Mouse (Mus musculus) heart, postnatal 4 days (tissue): Measurements from ENCODE around the gene Prkcz. TPM values are rescaled to one million over a fixed set of nuclear protein-coding genes. Genes with fewer than 3 reads are reported as not detected.

ENCODE experiments used
- DNase-seq: peaks from one replicate; pipeline ENCODE4 v3.0.0; 2021
- total RNA-seq, 2 experiments: library from RNA; stranded (reverse); gene quantifications; 2 replicates each; pipeline ENCODE4 v1.2.3; 2021

Gene Prkcz
- total RNA-seq, 2 experiments from 2014 or later, result 2.0 to 2.1 TPM

DNA sequence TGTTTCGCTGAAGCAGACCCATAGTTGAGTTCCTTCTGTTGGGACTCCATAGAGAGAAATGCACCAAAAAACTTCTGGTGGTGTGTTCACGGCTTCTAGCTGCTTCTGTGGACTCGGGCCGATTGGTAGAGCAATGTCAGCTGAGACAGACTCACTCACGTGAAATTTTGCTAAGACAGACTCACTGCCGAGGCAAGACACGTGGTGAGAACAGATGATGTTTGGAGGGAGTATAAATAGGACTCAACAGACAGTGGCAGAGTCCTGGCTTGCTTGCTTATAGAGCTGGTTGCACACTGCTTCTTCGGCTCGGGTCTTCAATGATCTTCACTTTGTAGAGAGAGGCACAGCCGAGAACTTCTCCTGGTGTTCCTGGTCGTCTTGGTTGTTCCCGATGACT, 117.9 kb downstream of the Prkcz start:
- DNase-seq, result no peak

GRCm38 (mm10) chr4:155242292-155242691, 118.9 kb downstream of the Prkcz start:
- no peak for DNase-seq

GRCm38 (mm10) chr4:155241789-155242188, 119.4 kb downstream of the Prkcz start:
- DNase-seq, result no peak

GRCm38 (mm10) chr4:155239494-155239893, 121.7 kb downstream of the Prkcz start:
- DNase-seq, result no peak

- DNase-seq, result peak; percentile 56
Measured at GRCm38 (mm10) chr4:155238276-155238675, 122.9 kb downstream of the Prkcz start.

DNA sequence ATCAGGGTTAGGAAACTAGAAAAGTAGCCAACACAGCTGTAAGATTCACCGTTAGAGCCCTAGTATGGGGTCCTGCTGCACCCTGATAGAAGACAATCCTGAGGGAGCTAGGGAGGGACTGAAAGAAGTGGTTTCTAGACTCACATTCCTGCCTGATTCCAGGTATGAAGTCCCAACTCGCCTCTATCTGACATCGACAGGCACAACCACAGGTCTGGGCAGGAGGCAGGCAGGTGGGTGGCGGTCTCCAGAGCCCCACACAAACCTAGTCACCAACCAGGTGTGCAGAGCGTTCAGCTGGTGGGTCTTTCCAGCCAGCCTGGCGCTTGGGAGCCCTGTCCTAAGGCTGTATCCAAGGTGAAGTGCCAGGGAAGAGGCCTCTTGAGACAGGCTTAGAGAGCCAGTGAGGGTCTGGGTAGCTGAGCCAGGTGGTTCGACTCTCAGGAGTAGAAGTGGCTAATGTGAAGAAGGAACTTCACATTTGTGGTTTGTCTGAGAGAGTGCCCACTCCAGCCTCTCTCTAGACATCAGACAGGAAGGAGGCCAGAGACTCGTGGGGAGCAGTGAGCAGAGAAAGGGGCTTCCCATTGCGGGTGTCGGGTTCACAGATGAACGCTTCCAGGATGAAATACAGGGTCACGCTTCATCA, 124.3 kb downstream of the Prkcz start:
- no peak for DNase-seq

GRCm38 (mm10) chr4:155235311-155236119, 125.6 kb downstream of the Prkcz start:
- peak; percentile 96 for DNase-seq

GRCm38 (mm10) chr4:155234371-155235310, 126.5 kb downstream of the Prkcz start:
- DNase-seq, result peak; percentile 62

DNA sequence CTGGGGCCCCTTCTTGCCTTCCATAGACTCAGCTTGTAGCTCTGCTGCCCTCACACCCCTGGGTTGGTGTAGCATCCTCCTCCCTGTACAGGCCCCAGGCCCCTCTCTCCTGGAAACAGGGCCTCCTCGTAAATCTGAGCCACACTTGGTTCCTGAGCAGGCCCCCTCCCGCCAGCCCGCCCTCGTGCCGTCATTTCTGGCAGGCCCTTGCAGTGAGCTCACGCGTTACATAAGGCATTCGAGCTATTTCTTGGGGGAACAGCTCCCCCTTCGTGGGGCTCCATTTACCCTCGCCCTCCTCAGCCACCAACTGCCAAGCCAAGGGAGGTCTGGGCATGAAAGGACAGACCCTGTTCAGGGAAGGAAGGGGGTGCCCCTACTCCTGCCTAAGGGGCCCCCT, 127.3 kb downstream of the Prkcz start:
- peak; percentile 90 for DNase-seq

GRCm38 (mm10) chr4:155228461-155228860, 132.7 kb downstream of the Prkcz start:
- DNase-seq, result no peak

- no peak for DNase-seq
Measured at GRCm38 (mm10) chr4:155227986-155228385, 133.2 kb downstream of the Prkcz start.

- no peak for DNase-seq
Measured at GRCm38 (mm10) chr4:155225918-155226317, 135.2 kb downstream of the Prkcz start.

- DNase-seq, result no peak
Measured at GRCm38 (mm10) chr4:155223594-155224528, 137.3 kb downstream of the Prkcz start.

GRCm38 (mm10) chr4:155222841-155223593, 138.1 kb downstream of the Prkcz start:
- DNase-seq, result peak; percentile 100

GRCm38 (mm10) chr4:155222552-155222840, 138.7 kb downstream of the Prkcz start, which contains the start of gene Ski:
Gene Ski (minus strand): TSS chr4:155222592.
- DNase-seq, result no peak

DNA sequence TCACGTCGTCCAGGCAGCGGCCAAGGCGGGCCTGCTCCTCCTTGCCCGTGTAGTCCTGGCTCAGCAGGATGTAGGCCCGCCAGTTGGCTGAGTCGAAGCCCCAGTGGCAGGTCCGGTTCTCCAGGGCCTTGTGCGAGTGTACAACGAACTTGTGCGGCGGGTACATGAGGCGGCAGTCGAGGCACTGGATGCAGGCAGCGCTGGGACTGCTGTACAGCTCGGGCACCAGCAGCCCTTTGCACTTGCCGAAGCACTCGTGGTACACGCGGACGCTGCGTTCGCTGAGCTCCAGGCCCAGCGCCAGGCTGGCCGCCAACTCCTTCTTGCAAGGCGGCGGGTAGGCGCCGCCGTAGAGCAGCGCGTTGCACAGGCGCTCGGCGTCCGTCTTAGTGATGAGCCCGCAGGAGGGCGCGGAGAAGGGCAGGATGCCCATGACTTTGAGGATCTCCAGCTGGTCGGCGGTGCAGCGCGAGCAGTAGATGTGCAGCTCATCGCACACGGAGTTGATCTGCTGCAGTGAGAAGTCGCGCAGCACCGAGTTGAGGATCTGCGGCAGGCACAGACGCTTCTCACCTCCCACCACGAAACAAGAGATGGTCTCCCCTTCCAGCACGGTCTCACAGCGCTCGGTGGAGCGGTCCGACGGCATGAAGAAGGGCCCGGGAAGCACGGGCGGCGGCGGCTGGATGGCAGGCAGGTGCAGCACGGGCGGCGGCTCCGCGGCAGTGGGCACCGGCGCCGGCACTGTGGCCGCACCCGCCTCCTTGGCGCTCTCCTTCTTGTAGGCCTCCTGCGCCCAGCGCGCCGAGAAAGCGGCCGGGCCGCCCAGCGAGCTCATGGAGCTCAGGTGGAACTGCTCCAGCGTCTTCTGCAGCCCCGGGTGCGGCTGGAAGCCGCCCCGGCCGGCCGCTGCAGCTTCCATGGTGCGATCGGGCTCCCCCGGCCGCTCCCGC, 139.3 kb downstream of the Prkcz start:
- peak; percentile 76 for DNase-seq

DNA sequence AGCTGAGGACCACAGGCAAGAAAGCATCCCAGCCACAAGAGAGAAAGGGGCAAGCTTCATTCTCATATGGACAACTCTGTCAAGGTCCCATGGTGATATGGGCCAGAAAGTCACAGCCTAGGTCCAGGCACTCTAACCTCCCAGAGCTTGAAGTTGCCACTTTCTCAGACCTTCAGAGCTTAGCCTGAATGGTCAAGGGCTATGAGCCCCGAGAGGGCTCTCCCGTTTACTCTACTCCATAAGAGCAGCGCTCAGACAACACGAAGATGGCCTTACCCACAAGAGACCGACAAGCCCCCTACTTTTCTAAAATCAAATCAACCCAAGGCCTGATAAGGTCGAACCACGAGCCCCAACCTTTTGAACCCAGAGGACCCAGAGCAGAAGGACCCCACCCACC, 140.1 kb downstream of the Prkcz start:
- DNase-seq, result no peak

GRCm38 (mm10) chr4:155220213-155221100, 140.7 kb downstream of the Prkcz start:
- DNase-seq, result peak; percentile 57
